Mouse (Mus musculus) limb, embryonic 10.5 days (tissue): ENCODE data around the gene Tcf19. TPM values are rescaled to one million over a fixed set of nuclear protein-coding genes. Genes with fewer than 3 reads are reported as not detected.
"Not testable (repeated sequence)": the region's sequence is repeated elsewhere in the genome, so short reads cannot be mapped to it uniquely, and the experiment has no call there.

ENCODE experiments used
- DNase-seq: peaks from one replicate; pipeline ENCODE4 v3.0.0-alpha.2; 2017; ENCODE audit warnings: low spot score
- H3K27ac ChIP-seq: fragments of 300-500 bp; sonication (generic); 2 replicates; pipeline ENCODE4 v1.5.1; 2016; ENCODE audit warnings: mild to moderate bottlenecking
- H3K27me3 ChIP-seq: fragments of 300-500 bp; sonication (generic); 2 replicates; pipeline ENCODE4 v1.6.1; 2016; ENCODE audit warnings: low read depth, mild to moderate bottlenecking; ENCODE audit not compliant: poor library complexity, severe bottlenecking
- H3K36me3 ChIP-seq: fragments of 300-500 bp; sonication (generic); 2 replicates; pipeline ENCODE4 v1.6.1; 2016; ENCODE audit warnings: mild to moderate bottlenecking, moderate library complexity
- H3K4me1 ChIP-seq: fragments of 300-500 bp; sonication (generic); 2 replicates; pipeline ENCODE4 v1.6.1; 2016
- H3K4me3 ChIP-seq: fragments of 300-500 bp; sonication (generic); 2 replicates; pipeline ENCODE4 v1.5.1; 2016; ENCODE audit warnings: mild to moderate bottlenecking, moderate library complexity
- H3K9me3 ChIP-seq: fragments of 300-500 bp; sonication (generic); replicated peaks from 2 replicates; pipeline ENCODE4 v1.6.1; 2016; ENCODE audit warnings: mild to moderate bottlenecking
- WGBS: fragments of 180-500 bp; shearing (Covaris S2); methylation state at CpG from one replicate; pipeline ENCODE4 v1.1.7; 2016; 5-methylcytosine and 5-hydroxymethylcytosine counted together
- polyA plus RNA-seq: library from polyadenylated mRNA; unstranded; fragments of >200 nt; fragmentation: Nextera tagmentation; extraction: Ambion mirVana; gene quantifications from 2 replicates; pipeline ENCODE4 v1.2.1, GENCODE M21; 2016

The Tcf19 gene
- polyA plus RNA-seq, 1 experiment from 2014 or later, result 52.0 TPM

- 48% methylated on average over 5 of the region's 5 CpGs for whole genome bisulfite sequencing
- H3K4me1 ChIP-seq, result peaks cover 28% of the 10 kb centered on the region
- no peak overlapping the region for H3K4me3 ChIP-seq
- H3K9me3 ChIP-seq, result no peaks in the 10 kb centered on the region
- peaks cover 40% of the 10 kb centered on the region for H3K27me3 ChIP-seq
- peak overlapping the region; percentile 81 for H3K27ac ChIP-seq
- no peak for DNase-seq
- no peaks in the 10 kb centered on the region for H3K36me3 ChIP-seq
Measured at GRCm38 (mm10) chr17:35502762-35503161, 13.9 kb downstream of the Tcf19 start.

GRCm38 (mm10) chr17:35502226-35502625, 14.4 kb downstream of the Tcf19 start:
- Histone ChIP-seq H3K4me1 (peaks cover 28% of the 10 kb centered on the region), H3K4me3 (0 out of 2 replicates have a peak overlapping the region, but pooled peaks have one; percentile 6), H3K9me3 (no peaks in the 10 kb centered on the region), H3K36me3 (no peaks in the 10 kb centered on the region), H3K27me3 (peaks cover 35% of the 10 kb centered on the region), H3K27ac (peak overlapping the region; percentile 81)
- peak; percentile 64 for DNase-seq
- WGBS, result 5% methylated on average over 6 of the region's 6 CpGs

- WGBS, result 94% methylated on average over 7 of the region's 7 CpGs
- Histone ChIP-seq H3K27ac (no peak overlapping the region), H3K9me3 (no peaks in the 10 kb centered on the region), H3K4me1 (peaks cover 3% of the 10 kb centered on the region), H3K27me3 (no peaks in the 10 kb centered on the region), H3K4me3 (no peak overlapping the region), H3K36me3 (no peaks in the 10 kb centered on the region)
- no peak for DNase-seq
Measured at GRCm38 (mm10) chr17:35497124-35497523, 19.5 kb downstream of the Tcf19 start.

GRCm38 (mm10) chr17:35490320-35490719, 26.3 kb downstream of the Tcf19 start:
- Histone ChIP-seq H3K36me3 (no peaks in the 10 kb centered on the region), H3K4me3 (no peak overlapping the region), H3K9me3 (no peaks in the 10 kb centered on the region), H3K27me3 (no peaks in the 10 kb centered on the region), H3K4me1 (no peaks in the 10 kb centered on the region), H3K27ac (no peak overlapping the region)
- DNase-seq, result no peak
- 80% methylated on average over 5 of the region's 5 CpGs for WGBS

- WGBS, result 96% methylated on average over 2 of the region's 2 CpGs
- no peaks in the 10 kb centered on the region for H3K27me3 ChIP-seq
- no peaks in the 10 kb centered on the region for H3K36me3 ChIP-seq
Measured at GRCm38 (mm10) chr17:35488041-35488440, 28.6 kb downstream of the Tcf19 start.

GRCm38 (mm10) chr17:35486726-35487125, 29.9 kb downstream of the Tcf19 start:
- WGBS, result 52% methylated on average over 10 of the region's 10 CpGs
- no peak for DNase-seq
- no peak overlapping the region for H3K4me3 ChIP-seq
- H3K36me3 ChIP-seq, result no peaks in the 10 kb centered on the region
- H3K27me3 ChIP-seq, result no peaks in the 10 kb centered on the region
- H3K9me3 ChIP-seq, result no peaks in the 10 kb centered on the region
- no peaks in the 10 kb centered on the region for H3K4me1 ChIP-seq
- no peak overlapping the region for H3K27ac ChIP-seq

More at GRCm38 (mm10) chr17:35488041-35488440, 28.6 kb downstream of the Tcf19 start:
- no peak overlapping the region for H3K4me3 ChIP-seq
- no peaks in the 10 kb centered on the region for H3K9me3 ChIP-seq
- DNase-seq, result no peak
- H3K4me1 ChIP-seq, result no peaks in the 10 kb centered on the region
- no peak overlapping the region for H3K27ac ChIP-seq

- Histone ChIP-seq H3K36me3 (no peaks in the 10 kb centered on the region), H3K27ac (no peak overlapping the region), H3K4me3 (no peak overlapping the region), H3K4me1 (no peaks in the 10 kb centered on the region), H3K27me3 (no peaks in the 10 kb centered on the region), H3K9me3 (no peaks in the 10 kb centered on the region)
- no peak for DNase-seq
- 42% methylated on average over 4 of the region's 4 CpGs for WGBS
Measured at GRCm38 (mm10) chr17:35485702-35486101, 30.9 kb downstream of the Tcf19 start.

GRCm38 (mm10) chr17:35484066-35484465, 32.6 kb downstream of the Tcf19 start:
- peak; percentile 79 for DNase-seq
- Histone ChIP-seq H3K36me3 (no peaks in the 10 kb centered on the region), H3K27me3 (no peaks in the 10 kb centered on the region), H3K4me3 (no peak overlapping the region), H3K4me1 (no peaks in the 10 kb centered on the region), H3K9me3 (no peaks in the 10 kb centered on the region), H3K27ac (no peak overlapping the region)
- WGBS, result 1% methylated on average over 9 of the region's 9 CpGs

GRCm38 (mm10) chr17:35469842-35470751, 46.5 kb downstream of the Tcf19 start, which contains the start of gene H2-Q10:
Gene H2-Q10, plus strand, starts transcription at chr17:35470089.
- under 1% methylated on average over 80 of the region's 80 CpGs for WGBS
- DNase-seq, result peak; percentile 56
- H3K36me3 ChIP-seq, result no peaks in the 10 kb centered on the region
- 0 out of 2 replicates have a peak within 1 kb of the TSS, but pooled peaks have one; percentile 30 for H3K27ac ChIP-seq
- peaks cover 58% of the 10 kb centered on the region for H3K27me3 ChIP-seq
- peaks cover 13% of the 10 kb centered on the region for H3K4me1 ChIP-seq
- H3K4me3 ChIP-seq, result peak within 1 kb of the TSS; percentile 55
- no peaks in the 10 kb centered on the region for H3K9me3 ChIP-seq

GRCm38 (mm10) chr17:35468936-35469335, 47.7 kb downstream of the Tcf19 start:
- H3K36me3 ChIP-seq, H3K9me3 ChIP-seq, H3K4me3 ChIP-seq, DNase-seq, H3K27ac ChIP-seq: not testable (repeated sequence)
- WGBS, result 68% methylated on average over 3 of the region's 3 CpGs
- peaks cover 13% of the 10 kb centered on the region for H3K4me1 ChIP-seq
- H3K27me3 ChIP-seq, result peaks cover 53% of the 10 kb centered on the region

GRCm38 (mm10) chr17:35465651-35466050, 51.0 kb downstream of the Tcf19 start:
- WGBS, result 11% methylated on average over 8 of the region's 8 CpGs
- not testable (repeated sequence) for H3K9me3 ChIP-seq, H3K4me3 ChIP-seq, H3K27ac ChIP-seq, H3K36me3 ChIP-seq
- peak; percentile 77 for DNase-seq
- Histone ChIP-seq H3K27me3 (peaks cover 24% of the 10 kb centered on the region), H3K4me1 (peaks cover 12% of the 10 kb centered on the region)
